Mouse (Mus musculus) neutrophil, adult 65 days (primary cell): Measurements from ENCODE around the gene Ndrg3. TPM values are rescaled to one million over a fixed set of nuclear protein-coding genes. Genes with fewer than 3 reads are reported as not detected.

ENCODE experiments used
- total RNA-seq: library from RNA; stranded (reverse); gene quantifications from 2 replicates; pipeline ENCODE4 v1.2.4, GENCODE M21; 2023

The Ndrg3 gene
- 10.2 and 12.2 TPM in 2 replicates for total RNA-seq

GRCm38 (mm10) chr2:156991470-156992319 is at the start of gene Ndrg3:
TSS of gene Ndrg3 (minus strand) at chr2:156992056.

GRCm38 (mm10) chr2:157006511-157007233 is 14.8 kb upstream of the Ndrg3 start, which contains the start of gene Dsn1:
TSS of gene Dsn1 (minus strand) at chr2:157007154.

GRCm38 (mm10) chr2:156887017-156887416 is 104.8 kb downstream of the Ndrg3 start, which contains the start of gene Sla2:
TSS of gene Sla2 (minus strand) at chr2:156887192.

Other genes with a start within 250 kb of the Ndrg3 start
- gene Myl9, start 216.6 kb downstream of the Ndrg3 start, total RNA-seq = 0.98 TPM in 1 of 2 replicates, not detected in the other
- gene Tgif2, start 152.0 kb downstream of the Ndrg3 start, total RNA-seq = 39.8 and 56.8 TPM in 2 replicates
- 5.5 and 6.5 TPM in 2 replicates for gene 4930518I15Rik, start 134.1 kb downstream of the Ndrg3 start, total RNA-seq
- 363 and 381 TPM in 2 replicates for gene Rab5if, start 128.9 kb downstream of the Ndrg3 start, total RNA-seq
- gene Sla2, start 104.9 kb downstream of the Ndrg3 start, total RNA-seq = 0.16 and 0.34 TPM in 2 replicates
- gene Dsn1, start 15.1 kb upstream of the Ndrg3 start, total RNA-seq = 22.6 and 28.7 TPM in 2 replicates
- 1.8 and 3.3 TPM in 2 replicates for gene Soga1, start 87.2 kb upstream of the Ndrg3 start, total RNA-seq
- gene Tldc2, start 95.0 kb upstream of the Ndrg3 start, total RNA-seq = not detected in 2 replicates
- 576 and 586 TPM in 2 replicates for gene Samhd1, start 143.2 kb upstream of the Ndrg3 start, total RNA-seq
- 27.1 and 35.3 TPM in 2 replicates for gene Rbl1, start 212.5 kb upstream of the Ndrg3 start, total RNA-seq